Mouse (Mus musculus): ENCODE results near the gene Ntan1.

GRCm38 (mm10) chr16:13826511-13826910 is 7.9 kb downstream of the Ntan1 start:
- TF ChIP-seq USF1 (IDR thresholded peaks at IDR 0.05; ENCODE audit: low read depth) = no peak
- TF ChIP-seq CEBPB (IDR thresholded peaks at IDR 0.05; ENCODE audit: low read depth) = no peak
- no peak for TF ChIP-seq CTCF (IDR thresholded peaks at IDR 0.05; ENCODE audit: control insufficient read depth, insufficient read depth, insufficient read length)
- TF ChIP-seq MAX (IDR thresholded peaks at IDR 0.05) = no peak
- TF ChIP-seq FOSL1 (IDR thresholded peaks at IDR 0.05; ENCODE audit: insufficient read depth, low read length, poor library complexity, severe bottlenecking) = no peak
